Mouse (Mus musculus) testis, postnatal 10 days (tissue): ENCODE results near the gene Mrpl19.

Source experiments
- DNase-seq: peaks from one replicate; pipeline ENCODE4 v3.0.0; 2021; ENCODE audit warnings: low spot score

Gene Mrpl19

DNA sequence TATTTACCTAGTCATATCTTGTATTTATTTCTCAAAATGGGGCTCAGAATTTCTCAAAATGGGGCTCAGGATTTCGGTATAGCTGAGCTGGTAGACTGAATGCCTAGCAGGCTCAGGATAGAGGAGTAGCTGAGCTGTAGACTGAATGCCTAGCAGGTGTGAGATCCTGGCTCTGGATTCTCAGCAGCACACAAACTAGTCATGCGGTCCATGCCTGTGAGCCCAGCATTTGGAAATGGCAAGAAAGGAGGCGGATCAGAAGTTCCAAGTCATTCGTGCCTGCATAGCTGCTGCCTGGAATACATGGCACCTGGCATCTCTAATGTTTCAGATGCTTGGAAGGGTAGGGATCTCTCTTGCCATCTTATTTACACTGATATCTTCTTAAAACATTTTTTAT, 36.4 kb downstream of the Mrpl19 start:
- DNase-seq: peak; percentile 3

DNA sequence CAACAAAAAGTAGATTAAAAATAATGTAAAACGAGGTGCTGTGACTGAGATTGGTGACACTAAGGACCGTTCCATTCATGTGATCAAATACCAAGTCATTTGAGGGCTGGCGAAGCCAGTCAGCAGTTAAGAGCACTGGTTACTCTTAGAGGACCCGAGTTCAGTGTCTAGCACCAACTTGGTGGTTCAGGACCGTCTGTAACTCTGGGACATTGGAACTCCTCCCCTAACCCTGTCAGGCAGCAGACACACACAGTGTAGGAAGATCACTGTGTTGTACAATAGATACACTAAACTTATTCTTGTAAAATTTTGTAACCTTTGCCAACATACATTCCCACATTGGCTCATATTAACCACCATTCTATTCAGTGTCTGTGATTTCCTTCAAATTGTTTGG, 41.5 kb downstream of the Mrpl19 start:
- DNase-seq: no peak

DNA sequence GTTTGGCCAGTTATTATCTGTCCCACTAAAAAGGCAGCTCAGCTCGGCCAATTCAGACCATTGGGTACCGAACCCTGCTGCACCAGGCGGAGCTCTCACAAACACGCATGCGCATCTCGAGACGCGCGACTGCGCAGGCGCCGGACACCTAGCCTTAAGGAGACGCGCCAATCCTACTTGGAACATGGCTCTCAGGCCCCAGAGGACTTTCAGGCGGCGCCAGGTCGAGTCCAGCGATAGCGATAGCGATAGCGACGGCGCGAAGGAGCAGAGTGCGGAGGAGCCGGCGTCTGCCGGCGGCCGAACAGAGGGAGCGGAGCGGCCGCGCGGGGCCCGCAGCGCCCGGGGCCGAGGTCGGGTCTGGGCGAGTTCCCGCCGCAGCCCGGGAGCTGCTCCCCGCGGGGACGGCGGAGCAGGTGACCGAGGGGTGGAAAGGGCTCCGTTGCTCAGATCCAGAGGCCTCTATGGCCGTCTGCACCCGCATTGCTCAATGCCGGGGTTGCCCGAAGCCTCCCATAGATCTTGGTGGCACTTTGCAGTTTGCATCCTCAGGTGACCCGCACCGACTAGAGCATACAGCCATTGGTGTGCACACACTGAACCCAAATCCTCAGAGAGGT, 42.1 kb downstream of the Mrpl19 start, which contains the start of gene Gcfc2:
Gene Gcfc2, plus strand, starts transcription at position 147 of the 620 bp plus-strand sequence.
- peak; percentile 97 for DNase-seq

DNA sequence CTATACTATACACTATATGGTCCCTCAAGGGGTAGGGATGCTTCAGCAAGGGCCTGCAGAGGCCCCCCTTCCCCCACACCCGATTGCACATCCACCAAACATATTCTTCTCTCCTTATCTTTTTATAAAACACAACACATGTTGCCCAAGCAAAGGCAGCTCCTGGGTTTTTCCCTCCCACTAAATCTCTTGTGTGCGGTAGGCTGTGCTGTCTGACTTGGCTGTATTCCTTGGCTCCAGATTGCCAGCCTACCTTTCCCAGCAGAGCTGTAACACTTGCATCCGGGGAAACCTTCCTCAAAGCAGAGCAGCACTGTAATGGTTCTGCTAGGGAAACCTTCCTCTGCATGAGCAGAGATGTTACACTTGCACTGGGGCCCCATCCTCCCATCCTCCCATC, 53.6 kb downstream of the Mrpl19 start:
- DNase-seq: no peak

DNA sequence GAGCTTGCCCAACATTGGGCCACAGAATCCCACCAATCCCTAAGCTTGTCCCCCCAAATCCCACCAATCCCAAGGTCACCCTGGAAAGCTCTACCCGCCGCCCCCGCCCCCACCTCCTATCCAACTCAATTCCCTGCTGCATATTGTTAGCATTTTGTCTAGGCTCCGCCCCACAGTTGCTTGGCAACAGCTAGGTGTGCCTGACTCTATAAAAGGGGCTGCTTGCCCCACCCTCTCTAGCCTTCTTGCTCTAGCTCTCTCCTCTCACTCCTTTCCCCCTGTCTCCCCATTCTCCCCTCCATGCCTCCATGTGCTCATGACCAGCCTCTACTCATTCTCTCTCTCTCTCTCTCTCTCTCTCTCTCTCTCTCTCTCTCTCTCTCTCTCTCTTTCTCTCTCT, 54.0 kb downstream of the Mrpl19 start:
- no peak for DNase-seq

DNA sequence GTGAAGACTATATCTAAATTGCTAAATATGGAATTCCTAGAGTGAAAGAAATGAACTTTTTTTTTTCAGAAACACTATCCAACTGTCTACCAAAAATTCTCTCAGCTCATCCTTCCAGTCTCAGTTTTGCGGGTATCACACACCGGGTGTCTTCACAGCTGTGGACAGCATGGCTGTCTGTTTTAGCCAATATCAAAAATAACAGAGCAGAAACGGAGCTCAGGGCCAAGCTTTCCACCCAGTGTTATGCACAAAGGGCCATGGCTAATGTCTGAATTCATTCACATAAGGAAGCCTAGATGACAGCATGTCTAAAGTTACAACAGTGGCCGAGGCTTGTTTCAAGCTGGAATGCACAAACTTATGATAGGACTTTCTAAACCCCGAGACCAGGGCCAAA, 54.5 kb downstream of the Mrpl19 start:
- DNase-seq: peak; percentile 24

DNA sequence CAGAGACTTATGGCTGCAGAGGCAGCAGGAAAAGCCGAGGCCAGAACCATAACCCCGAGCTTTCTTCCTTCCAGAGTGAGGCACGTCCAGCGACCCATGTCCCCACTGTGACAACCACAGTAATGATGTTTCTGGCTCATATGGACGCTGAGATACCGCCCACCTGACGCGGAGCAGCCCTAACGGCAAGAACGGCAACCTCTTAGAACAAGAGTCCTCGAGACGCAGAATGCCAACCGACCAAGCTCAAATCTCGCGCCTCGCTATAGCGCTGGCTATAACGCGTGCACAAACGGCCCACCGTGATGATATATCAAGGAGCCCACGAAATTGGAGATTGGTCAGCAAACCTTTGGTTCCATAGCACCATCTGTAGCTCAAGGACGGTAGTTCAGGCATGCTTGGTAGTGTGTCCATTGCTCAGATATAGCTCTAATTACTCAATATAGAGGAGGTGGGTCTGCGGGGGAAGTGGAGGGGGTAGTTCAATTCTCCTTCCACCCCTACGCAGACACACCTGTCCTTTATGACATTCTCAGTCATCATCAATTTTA, 55.4 kb downstream of the Mrpl19 start:
- DNase-seq: peak; percentile 33
